Mouse (Mus musculus): ENCODE data around the gene Iars2.
"Not testable (repeated sequence)": the region's sequence is repeated elsewhere in the genome, so short reads cannot be mapped to it uniquely, and the experiment has no call there.

The Iars2 gene

GRCm38 (mm10) chr1:185331364-185331763 lies 2.2 kb upstream of the Iars2 start:
- DNase-seq = no peak

GRCm38 (mm10) chr1:185329851-185330250 lies 655 bp upstream of the Iars2 start:
- no peak for DNase-seq

- DNase-seq = not testable (repeated sequence)
Measured at GRCm38 (mm10) chr1:185327754-185328345, 1.3 kb downstream of the Iars2 start.

GRCm38 (mm10) chr1:185315846-185316568 lies 13.2 kb downstream of the Iars2 start:
- DNase-seq = no peak

GRCm38 (mm10) chr1:185314546-185314945 lies 14.7 kb downstream of the Iars2 start:
- no peak for DNase-seq

- no peak for DNase-seq
Measured at GRCm38 (mm10) chr1:185311949-185312348, 17.2 kb downstream of the Iars2 start.

GRCm38 (mm10) chr1:185308908-185309307 lies 20.3 kb downstream of the Iars2 start:
- DNase-seq = no peak

GRCm38 (mm10) chr1:185308334-185308733 lies 20.9 kb downstream of the Iars2 start:
- no peak for DNase-seq

- no peak for DNase-seq
Measured at GRCm38 (mm10) chr1:185307645-185308044, 21.6 kb downstream of the Iars2 start.

- no peak for DNase-seq
Measured at GRCm38 (mm10) chr1:185306836-185307235, 22.4 kb downstream of the Iars2 start.

- no peak for DNase-seq
Measured at GRCm38 (mm10) chr1:185302816-185303215, 26.4 kb downstream of the Iars2 start.

GRCm38 (mm10) chr1:185298496-185298895 lies 30.7 kb downstream of the Iars2 start:
- DNase-seq = no peak

- no peak for DNase-seq
Measured at GRCm38 (mm10) chr1:185296850-185297249, 32.3 kb downstream of the Iars2 start.

GRCm38 (mm10) chr1:185292646-185293360 lies 36.4 kb downstream of the Iars2 start:
- no peak for DNase-seq

GRCm38 (mm10) chr1:185291336-185291735 lies 37.9 kb downstream of the Iars2 start:
- no peak for DNase-seq

GRCm38 (mm10) chr1:185289231-185289630 lies 40.0 kb downstream of the Iars2 start:
- no peak for DNase-seq

- DNase-seq = no peak
Measured at GRCm38 (mm10) chr1:185287066-185287465, 42.1 kb downstream of the Iars2 start.

- no peak for DNase-seq
Measured at GRCm38 (mm10) chr1:185285171-185285570, 44.0 kb downstream of the Iars2 start.

- no peak for DNase-seq
Measured at GRCm38 (mm10) chr1:185284740-185285139, 44.5 kb downstream of the Iars2 start.

- DNase-seq = no peak
Measured at GRCm38 (mm10) chr1:185283247-185283646, 45.9 kb downstream of the Iars2 start.

- DNase-seq = no peak
Measured at GRCm38 (mm10) chr1:185282846-185283245, 46.4 kb downstream of the Iars2 start.

- no peak for DNase-seq
Measured at GRCm38 (mm10) chr1:185280616-185281015, 48.6 kb downstream of the Iars2 start.

GRCm38 (mm10) chr1:185279288-185279687 lies 49.9 kb downstream of the Iars2 start:
- no peak for DNase-seq

- no peak for DNase-seq
Measured at GRCm38 (mm10) chr1:185277022-185277421, 52.2 kb downstream of the Iars2 start.

Measured in right cerebral cortex, postnatal 25 days (tissue).